Mouse (Mus musculus): ENCODE measurements around the gene Tjp2.

DNA sequence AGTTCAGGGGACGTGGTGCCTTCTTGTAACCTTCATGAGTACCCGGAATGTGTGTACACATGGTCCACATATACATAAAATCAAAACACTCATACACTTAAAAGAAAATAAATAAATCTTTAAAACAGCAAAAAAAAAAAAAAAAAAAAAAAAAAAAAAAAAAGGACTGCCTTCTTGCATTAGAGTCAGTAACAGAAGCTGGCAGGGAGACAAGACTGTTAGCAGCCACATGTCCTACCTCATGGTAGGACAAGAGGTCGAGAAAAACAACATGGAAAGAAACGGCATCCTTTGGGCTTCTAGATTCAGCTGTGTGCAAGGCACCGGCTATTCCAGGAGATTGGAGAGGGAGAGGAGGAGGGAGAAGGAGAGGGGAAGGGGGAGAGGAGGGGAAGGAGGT lies 23.0 kb downstream of the Tjp2 start:
- TF ChIP-seq POLR2A (IDR thresholded peaks at IDR 0.05; ENCODE audit: control insufficient read depth, extremely low read depth, insufficient read depth, low read length, poor library complexity) (no peak), CTCF (IDR thresholded peaks at IDR 0.05; ENCODE audit: borderline replicate concordance, control insufficient read depth, extremely low read depth, insufficient read depth, low read length, poor library complexity) (no peak)

Data from thymus, adult 2 months (tissue).